Mouse (Mus musculus) spleen, adult 18-20 months (tissue): ENCODE measurements around the gene Actb.

ENCODE experiments used
- DNase-seq, 2 experiments: peaks; one replicate each; pipeline ENCODE4 v3.0.0; 2022; ENCODE audit warnings: mixed read lengths in 2 of 2

Gene Actb

GRCm38 (mm10) chr5:142921074-142921459 is 14.5 kb upstream of the Actb start:
- DNase-seq, result no peak

DNA sequence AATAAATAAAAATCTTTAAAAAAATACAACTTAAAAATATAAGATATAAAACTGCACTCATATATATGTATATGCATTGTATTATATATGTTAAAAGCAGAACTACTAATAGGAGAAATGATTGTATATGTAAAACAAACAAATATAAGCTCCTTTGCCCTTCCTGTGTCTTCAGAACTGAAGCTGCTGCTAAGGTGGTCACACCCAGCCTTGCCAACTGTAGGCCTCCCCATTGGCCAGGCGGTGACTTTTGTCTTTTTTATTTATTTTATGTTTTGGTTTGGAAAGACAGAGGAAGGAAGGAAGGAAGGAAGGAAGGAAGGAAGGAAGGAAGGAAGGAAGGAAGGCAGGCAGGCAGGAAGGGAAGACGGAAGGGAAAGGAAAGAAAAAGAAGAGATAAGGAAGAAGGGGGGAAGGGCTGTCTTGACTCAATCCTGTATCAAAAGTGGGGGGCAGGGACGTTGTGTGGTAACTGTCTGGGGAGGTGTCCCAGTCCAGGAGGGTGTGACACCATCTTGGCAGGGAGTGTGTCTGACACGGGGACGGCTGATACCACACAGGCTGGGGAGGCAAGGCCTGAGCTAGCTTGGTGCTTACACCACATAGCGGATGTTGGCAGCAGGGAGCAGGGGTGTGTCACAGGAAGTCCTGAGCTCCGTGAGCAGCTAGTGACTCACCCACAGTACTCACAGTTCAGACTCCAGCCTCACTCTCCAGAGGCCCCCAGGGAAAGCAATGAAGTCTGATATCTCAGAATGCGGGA is 13.9 kb upstream of the Actb start:
- DNase-seq, result peak; percentile 69 to 76

- DNase-seq, result no peak
These were observed 10.8 kb upstream of the Actb start for GRCm38 (mm10) chr5:142917402-142917801.

DNA sequence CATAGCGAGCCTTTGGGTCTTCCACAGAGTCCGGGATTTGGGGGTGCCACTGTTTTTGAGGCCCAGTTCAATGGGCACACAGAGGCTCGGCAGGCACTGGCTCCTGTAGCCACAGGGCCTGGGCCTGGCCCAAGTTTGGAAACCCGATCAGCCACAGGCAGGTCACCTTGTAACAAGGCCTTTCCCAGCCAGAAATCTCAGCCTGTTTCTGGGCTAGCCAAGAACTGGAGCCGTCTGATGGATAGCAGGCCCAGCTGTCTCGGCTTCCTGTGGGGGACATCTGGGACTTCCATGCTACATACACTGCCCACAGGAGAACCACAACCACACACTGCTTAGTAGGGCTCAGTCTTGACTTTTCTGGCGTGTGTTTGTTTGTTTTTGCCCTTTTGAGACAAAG is 10.0 kb upstream of the Actb start:
- DNase-seq, result no peak

DNA sequence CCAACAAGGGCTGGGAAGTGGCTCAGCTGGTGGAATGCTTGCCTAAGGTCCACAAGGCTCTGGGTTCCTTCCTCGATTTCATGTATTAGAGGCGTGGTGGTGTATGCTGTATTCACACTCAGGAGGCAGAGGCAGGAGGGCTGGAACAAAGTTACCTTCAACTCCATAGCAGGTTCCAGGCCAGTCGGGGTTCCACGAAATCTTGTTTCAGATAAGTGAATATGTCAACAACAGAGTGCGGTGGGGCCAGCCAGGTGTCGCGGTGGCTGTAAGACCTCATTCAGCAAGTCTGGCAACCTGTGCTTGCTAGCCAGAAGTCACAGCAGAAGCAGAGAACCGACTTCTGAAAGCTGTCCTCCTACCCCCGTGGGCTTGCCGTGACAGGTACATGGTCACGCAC is 8.7 kb upstream of the Actb start:
- DNase-seq, result no peak

DNA sequence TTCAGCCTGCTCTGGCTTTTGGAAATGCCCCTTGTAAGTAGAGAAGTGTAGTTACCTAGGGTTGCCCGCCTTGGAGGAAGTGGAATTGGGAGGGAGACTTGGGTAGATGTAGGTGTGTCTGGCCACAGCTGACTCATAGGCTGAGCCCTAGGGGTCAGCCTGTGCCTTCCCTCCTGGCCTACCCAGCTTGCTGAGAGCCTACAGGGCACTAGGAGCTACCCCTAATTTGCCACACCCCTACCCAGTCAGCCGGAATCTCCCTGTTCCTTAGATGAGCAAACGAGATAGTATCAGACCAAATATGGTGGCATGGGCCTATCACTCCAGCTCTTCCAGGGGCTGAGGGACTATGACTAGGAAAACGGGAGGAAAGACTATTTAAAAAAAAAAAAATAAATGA is 6.2 kb upstream of the Actb start:
- no peak for DNase-seq

DNA sequence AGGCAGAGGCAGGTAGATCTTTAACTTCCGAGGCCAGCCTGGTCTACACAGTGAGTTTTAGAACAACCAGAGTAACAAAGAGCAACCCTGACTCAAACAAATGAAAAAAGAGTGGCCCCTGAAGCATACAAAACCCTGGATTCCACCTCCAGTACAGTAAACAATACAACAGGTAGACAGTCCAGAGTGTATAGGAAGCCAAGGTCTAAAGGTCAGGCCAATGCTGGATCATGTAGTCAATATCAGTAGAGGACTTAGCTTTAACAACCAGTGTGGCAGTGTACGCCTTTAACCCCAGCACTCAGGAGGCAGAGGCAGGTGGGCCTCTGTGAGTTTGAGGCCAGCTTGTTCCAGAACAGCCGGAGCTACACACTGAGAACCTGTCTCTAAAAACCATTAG is 5.8 kb upstream of the Actb start:
- DNase-seq, result no peak

GRCm38 (mm10) chr5:142911629-142912028 is 5.1 kb upstream of the Actb start:
- DNase-seq, result no peak

DNA sequence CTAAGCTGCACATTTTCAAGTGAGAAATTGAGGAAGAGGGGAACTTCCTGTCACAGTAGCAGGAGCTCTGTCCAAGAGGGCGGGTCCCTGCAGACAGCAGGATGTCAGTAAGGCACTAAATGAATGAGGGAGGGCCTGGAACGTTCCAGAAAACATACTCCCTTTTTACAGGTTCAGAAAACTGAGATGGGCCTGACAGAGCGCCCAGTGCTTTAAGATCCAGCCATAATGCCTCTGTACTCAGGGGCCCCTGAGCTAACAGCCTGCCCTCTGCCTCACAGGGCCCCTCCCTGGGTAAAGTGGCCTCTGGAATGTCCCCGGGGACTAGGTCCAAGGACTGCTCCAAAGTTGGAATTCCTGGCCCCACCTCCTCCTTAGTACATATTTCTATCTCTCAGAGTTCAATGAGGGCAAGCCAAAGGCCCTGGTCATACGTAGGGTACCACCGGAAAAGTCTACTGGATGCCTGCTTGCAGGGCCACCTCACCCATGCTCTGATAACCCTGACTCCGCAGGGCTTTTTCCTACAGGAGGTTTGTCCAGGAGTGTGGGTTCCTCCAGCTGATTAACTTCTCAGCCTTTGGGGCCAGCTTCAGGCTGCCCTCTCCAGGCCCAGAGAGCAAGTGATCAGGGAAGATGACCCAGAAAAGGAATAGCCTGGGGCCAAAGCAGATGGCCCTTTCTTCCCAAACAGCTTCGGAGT is 3.2 kb upstream of the Actb start:
- DNase-seq, result peak in 1 of 2 experiments; percentile 56

GRCm38 (mm10) chr5:142908941-142909575 is 2.5 kb upstream of the Actb start:
- peak; percentile 62 for DNase-seq

DNA sequence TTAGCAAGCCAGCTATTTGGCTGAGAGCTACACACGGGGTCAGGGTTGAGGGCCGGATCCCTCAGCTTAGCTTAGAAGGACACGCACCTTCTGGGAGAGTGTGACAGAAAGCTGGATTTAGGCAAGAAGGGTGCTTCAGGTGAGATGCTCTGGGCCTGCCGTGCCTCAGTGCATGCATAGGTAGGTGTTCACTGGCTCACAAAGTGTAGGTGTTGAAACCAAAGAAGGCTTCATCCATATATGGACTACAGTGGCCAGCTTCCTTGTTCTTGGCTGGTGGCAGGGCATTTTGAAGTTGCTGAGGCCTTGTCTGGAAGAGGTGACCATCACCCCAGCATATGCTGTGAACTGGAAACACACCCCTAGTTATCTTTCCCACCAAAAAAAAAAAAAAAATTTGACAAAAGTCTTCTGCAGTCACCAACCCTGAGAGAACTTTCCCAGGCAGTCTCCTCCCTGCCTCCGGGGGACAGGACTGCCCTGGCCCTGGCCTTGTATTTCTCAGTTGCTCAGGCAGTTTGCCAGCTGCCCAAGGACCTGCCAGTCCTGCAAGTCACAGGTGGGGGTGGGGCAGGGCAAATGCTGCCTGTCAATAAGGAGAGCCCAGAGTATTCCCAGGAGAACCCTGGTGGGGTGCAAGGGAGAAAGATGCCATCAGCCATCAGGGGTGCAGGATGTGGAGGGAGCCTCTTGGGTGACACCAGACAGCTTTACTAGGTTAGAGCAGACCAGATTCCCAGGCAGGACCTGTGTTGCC is 1.4 kb upstream of the Actb start:
- peak; percentile 58 to 60 for DNase-seq

GRCm38 (mm10) chr5:142907048-142907802 is 671 bp upstream of the Actb start:
- peak; percentile 52 to 64 for DNase-seq

DNA sequence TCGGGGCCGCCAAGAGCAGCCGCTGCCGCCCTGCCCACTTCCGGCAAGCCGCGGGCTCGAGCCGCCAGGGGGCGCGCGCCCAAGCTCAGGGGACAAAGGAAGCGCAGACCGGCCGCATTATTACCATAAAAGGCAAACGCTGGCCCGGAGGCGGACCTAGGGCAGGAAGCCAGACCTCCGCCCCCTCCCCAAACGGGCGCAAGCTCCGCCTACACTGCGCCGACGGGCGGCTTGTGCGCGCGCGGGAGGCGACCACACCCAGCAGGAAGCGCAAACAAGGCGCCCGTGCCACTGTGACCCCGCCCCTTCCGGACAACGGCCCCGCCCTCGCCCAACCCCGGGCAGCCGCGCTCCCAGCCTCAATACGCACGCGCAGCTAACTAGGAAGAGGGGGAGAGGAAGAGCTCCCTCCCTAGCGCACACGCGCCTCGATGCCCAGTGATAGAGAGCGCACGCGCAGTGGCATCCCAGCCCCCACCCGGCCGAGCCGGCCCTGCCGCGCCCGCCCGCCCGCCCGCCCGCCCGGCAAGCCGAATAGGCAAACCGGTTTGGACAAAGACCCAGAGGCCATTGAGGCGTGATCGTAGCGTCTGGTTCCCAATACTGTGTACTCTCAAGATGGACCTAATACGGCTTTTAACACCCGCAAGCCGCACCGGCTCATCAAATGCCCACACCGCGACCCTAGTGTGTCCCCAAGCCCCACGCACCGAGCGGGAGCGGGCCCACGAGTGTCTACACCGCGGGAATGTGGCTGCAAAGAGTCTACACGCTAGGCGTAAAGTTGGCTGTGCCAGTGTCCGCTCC is 626 bp downstream of the Actb start:
- DNase-seq, result peak; percentile 99 to 100

DNA sequence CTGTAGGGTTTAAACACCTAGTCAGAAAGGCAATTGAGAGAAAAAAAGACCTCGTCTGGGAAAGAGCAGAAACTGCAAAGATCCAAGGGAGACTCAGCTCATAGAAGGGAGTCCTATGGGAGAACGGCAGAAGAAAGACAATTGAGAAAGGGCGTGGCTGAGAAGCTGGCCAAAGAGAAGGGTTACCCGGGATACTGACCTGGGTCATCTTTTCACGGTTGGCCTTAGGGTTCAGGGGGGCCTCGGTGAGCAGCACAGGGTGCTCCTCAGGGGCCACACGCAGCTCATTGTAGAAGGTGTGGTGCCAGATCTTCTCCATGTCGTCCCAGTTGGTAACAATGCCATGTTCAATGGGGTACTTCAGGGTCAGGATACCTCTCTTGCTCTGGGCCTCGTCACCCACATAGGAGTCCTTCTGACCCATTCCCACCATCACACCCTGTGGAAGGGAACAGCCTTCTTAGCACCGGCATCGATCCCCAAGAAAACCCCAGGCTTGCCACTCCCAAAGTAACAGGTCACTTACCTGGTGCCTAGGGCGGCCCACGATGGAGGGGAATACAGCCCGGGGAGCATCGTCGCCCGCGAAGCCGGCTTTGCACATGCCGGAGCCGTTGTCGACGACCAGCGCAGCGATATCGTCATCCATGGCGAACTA is 1.4 kb downstream of the Actb start:
- DNase-seq, result no peak

DNA sequence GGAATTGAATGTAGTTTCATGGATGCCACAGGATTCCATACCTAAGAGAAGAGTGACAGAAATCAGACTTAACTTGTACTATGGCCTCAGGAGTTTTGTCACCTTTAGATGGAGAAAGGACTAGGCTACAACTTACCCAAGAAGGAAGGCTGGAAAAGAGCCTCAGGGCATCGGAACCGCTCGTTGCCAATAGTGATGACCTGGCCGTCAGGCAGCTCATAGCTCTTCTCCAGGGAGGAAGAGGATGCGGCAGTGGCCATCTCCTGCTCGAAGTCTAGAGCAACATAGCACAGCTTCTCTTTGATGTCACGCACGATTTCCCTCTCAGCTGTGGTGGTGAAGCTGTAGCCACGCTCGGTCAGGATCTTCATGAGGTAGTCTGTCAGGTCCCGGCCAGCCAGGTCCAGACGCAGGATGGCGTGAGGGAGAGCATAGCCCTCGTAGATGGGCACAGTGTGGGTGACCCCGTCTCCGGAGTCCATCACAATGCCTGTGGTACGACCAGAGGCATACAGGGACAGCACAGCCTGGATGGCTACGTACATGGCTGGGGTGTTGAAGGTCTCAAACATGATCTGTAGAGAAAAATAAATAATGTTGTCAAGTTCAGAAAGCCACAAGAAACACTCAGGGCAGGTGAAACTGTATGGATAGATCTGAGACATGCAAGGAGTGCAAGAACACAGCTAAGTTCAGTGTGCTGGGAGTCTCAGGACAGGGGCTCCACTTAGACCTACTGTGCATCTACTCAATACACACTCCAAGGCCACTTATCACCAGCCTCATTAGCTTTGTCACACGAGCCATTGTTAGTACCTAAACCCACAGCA is 2.1 kb downstream of the Actb start:
- no peak for DNase-seq

DNA sequence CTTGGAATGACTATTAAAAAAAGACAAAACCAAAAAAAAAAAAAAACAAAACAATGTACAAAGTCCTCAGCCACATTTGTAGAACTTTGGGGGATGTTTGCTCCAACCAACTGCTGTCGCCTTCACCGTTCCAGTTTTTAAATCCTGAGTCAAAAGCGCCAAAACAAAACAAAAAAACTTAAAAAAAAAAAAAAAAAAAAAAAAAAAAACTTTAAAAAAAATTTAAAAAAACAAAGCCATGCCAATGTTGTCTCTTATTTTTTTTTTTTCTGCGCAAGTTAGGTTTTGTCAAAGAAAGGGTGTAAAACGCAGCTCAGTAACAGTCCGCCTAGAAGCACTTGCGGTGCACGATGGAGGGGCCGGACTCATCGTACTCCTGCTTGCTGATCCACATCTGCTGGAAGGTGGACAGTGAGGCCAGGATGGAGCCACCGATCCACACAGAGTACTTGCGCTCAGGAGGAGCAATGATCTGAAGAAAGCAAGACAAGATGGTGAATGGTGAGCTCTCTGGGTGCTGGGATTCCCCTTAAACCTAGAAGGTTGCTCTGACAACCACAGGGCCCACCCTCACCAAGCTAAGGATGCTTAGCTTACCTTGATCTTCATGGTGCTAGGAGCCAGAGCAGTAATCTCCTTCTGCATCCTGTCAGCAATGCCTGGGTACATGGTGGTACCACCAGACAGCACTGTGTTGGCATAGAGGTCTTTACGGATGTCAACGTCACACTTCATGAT is 2.9 kb downstream of the Actb start:
- DNase-seq, result no peak

GRCm38 (mm10) chr5:142902506-142903314 is 3.8 kb downstream of the Actb start:
- no peak for DNase-seq

- no peak for DNase-seq
These were observed 4.6 kb downstream of the Actb start for GRCm38 (mm10) chr5:142901846-142902505.
